Mouse (Mus musculus) stomach, embryonic 14.5 days (tissue): ENCODE measurements around the gene Catsper2. TPM values are rescaled to one million over a fixed set of nuclear protein-coding genes. Genes with fewer than 3 reads are reported as not detected.
A peak's percentile ranks its signal among the peaks of the same experiment; 100 is the strongest.

Experiments
- ATAC-seq: fragments of 200-750 bp; cut with Nextera tagmentation; 2 replicates; pipeline ENCODE4 v1.8.0; 2017; ENCODE audit warnings: low read depth, moderate TSS enrichment; ENCODE audit not compliant: insufficient number of reproducible peaks, insufficient read depth, low FRiP score
- H3K27ac ChIP-seq: fragments of 300-500 bp; sonication (generic); 2 replicates; pipeline ENCODE4 v1.5.1; 2014; ENCODE audit warnings: mild to moderate bottlenecking, low read length, moderate library complexity, mixed read lengths
- H3K27me3 ChIP-seq: fragments of 300-500 bp; sonication (generic); 2 replicates; pipeline ENCODE4 v1.6.1; 2014; ENCODE audit warnings: low read length, control low read depth, mixed read lengths; ENCODE audit not compliant: control insufficient read depth, insufficient read depth
- H3K36me3 ChIP-seq: fragments of 300-500 bp; sonication (generic); 2 replicates; pipeline ENCODE4 v1.6.1; 2014; ENCODE audit warnings: mild to moderate bottlenecking, control low read depth, low read length, moderate library complexity, mixed read lengths; ENCODE audit not compliant: control insufficient read depth, insufficient read depth
- H3K4me1 ChIP-seq: fragments of 300-500 bp; sonication (generic); 2 replicates; pipeline ENCODE4 v1.6.1; 2014; ENCODE audit warnings: low read length, control low read depth, mixed read lengths; ENCODE audit not compliant: control insufficient read depth, insufficient read depth
- H3K4me2 ChIP-seq: fragments of 300-500 bp; sonication (generic); replicated peaks from 2 replicates; pipeline ENCODE4 v1.6.1; 2014; ENCODE audit warnings: low read depth, low read length, control low read depth
- H3K4me3 ChIP-seq: fragments of 300-500 bp; sonication (generic); 2 replicates; pipeline ENCODE4 v1.5.1; 2014; ENCODE audit warnings: low read depth, low read length, control low read depth
- H3K9ac ChIP-seq: fragments of 300-500 bp; sonication (generic); replicated peaks from 2 replicates; pipeline ENCODE4 v1.6.1; 2014; ENCODE audit warnings: low read depth, mild to moderate bottlenecking, control low read depth, low read length, moderate library complexity, mixed read lengths
- H3K9me3 ChIP-seq: fragments of 300-500 bp; sonication (generic); 2 replicates; pipeline ENCODE4 v1.6.1; 2016; ENCODE audit warnings: low read depth, low read length, control low read depth; ENCODE audit not compliant: control insufficient read depth
- WGBS: fragments of 180-500 bp; shearing (Covaris S2); extraction: QIAGEN DNeasy Blood & Tissue Kit; methylation state at CpG from one replicate; pipeline ENCODE4 v1.1.7; 2014; 5-methylcytosine and 5-hydroxymethylcytosine counted together
- polyA plus RNA-seq: library from polyadenylated mRNA; unstranded; fragments of >200 nt; fragmentation: Nextera tagmentation; extraction: Ambion mirVana; gene quantifications from 2 replicates; pipeline ENCODE4 v1.2.1, GENCODE M21; 2014

Gene Catsper2
- polyA plus RNA-seq = 2.2 and 3.0 TPM in 2 replicates

- peak within 1 kb of the TSS; percentile 72 for H3K4me2 ChIP-seq
- H3K27me3 ChIP-seq = no peaks in the 10 kb centered on the region
- peak within 1 kb of the TSS; percentile 99 for H3K27ac ChIP-seq
- H3K36me3 ChIP-seq = peaks cover 19% of the 10 kb centered on the region
- WGBS = under 1% methylated on average over 64 of the region's 68 CpGs
- peak within 1 kb of the TSS; percentile 95 for H3K4me3 ChIP-seq
- no peaks in the 10 kb centered on the region for H3K9me3 ChIP-seq
- ATAC-seq = peak; percentile 99
- H3K9ac ChIP-seq = peak within 1 kb of the TSS; percentile 99
- peaks cover 21% of the 10 kb centered on the region for H3K4me1 ChIP-seq
Observed at GRCm38 (mm10) chr2:121413387-121414042, at the start of gene Catsper2, which contains the start of gene Pdia3. Gene Catsper2, minus strand, starts transcription at chr2:121413792. Gene Pdia3, plus strand, starts transcription at chr2:121413775.

DNA sequence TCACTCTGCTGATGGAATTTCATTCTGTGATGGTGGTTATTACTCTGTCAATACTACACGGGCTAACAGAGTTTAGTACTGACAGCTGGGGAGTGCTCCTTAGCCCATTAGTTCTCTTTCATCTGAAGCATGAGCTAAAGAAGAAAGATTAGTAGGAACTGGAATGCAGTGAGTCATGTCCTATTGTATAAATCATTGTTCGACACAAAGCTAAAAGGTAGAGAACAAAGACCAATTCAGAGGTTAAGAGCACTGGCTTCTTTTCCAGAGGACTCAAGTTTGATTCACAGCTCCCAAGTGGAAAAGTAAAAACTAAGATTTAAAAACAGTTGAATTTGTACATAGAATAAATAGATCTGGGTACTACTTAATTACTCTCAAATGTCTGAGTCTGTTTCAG, 46.5 kb upstream of the Catsper2 start:
- 42% methylated on average over 2 of the region's 2 CpGs for WGBS
- peaks cover 12% of the 10 kb centered on the region; the same call in 1 of the 2 replicates for H3K4me1 ChIP-seq
- H3K4me2 ChIP-seq = no peak overlapping the region
- no peaks in the 10 kb centered on the region for H3K27me3 ChIP-seq
- H3K9ac ChIP-seq = no peak overlapping the region
- no peaks in the 10 kb centered on the region for H3K9me3 ChIP-seq
- H3K27ac ChIP-seq = no peak overlapping the region
- no peak for ATAC-seq
- H3K4me3 ChIP-seq = no peak overlapping the region
- H3K36me3 ChIP-seq = no peaks in the 10 kb centered on the region; the same call in 1 of the 2 replicates

- peak within 1 kb of the TSS; percentile 47 for H3K4me2 ChIP-seq
- H3K36me3 ChIP-seq = peaks cover 14% of the 10 kb centered on the region
- H3K4me3 ChIP-seq = peak within 1 kb of the TSS; percentile 70
- H3K9ac ChIP-seq = peak within 1 kb of the TSS; percentile 41
- peaks cover 12% of the 10 kb centered on the region; the same call in 1 of the 2 replicates for H3K4me1 ChIP-seq
- ATAC-seq = peak; percentile 91
- H3K9me3 ChIP-seq = no peaks in the 10 kb centered on the region
- H3K27me3 ChIP-seq = no peaks in the 10 kb centered on the region
- WGBS = 4% methylated on average over 41 of the region's 41 CpGs
- H3K27ac ChIP-seq = peak within 1 kb of the TSS; percentile 76
Observed at GRCm38 (mm10) chr2:121456692-121457642, 43.4 kb upstream of the Catsper2 start, which contains the start of gene Serinc4. Gene Serinc4, minus strand, starts transcription at chr2:121456781.

- H3K9me3 ChIP-seq = no peaks in the 10 kb centered on the region
- H3K9ac ChIP-seq = no peak overlapping the region
- peaks cover 19% of the 10 kb centered on the region for H3K36me3 ChIP-seq
- 74% methylated on average over 5 of the region's 5 CpGs for WGBS
- no peak overlapping the region for H3K4me2 ChIP-seq
- H3K27ac ChIP-seq = no peak overlapping the region
- no peak overlapping the region for H3K4me3 ChIP-seq
- peaks cover 21% of the 10 kb centered on the region; the same call in 1 of the 2 replicates for H3K4me1 ChIP-seq
- H3K27me3 ChIP-seq = no peaks in the 10 kb centered on the region
- ATAC-seq = no peak
Observed at GRCm38 (mm10) chr2:121455534-121455933, 41.9 kb upstream of the Catsper2 start.

GRCm38 (mm10) chr2:121453917-121454316, 40.3 kb upstream of the Catsper2 start:
- no peak overlapping the region for H3K27ac ChIP-seq
- no peak overlapping the region for H3K4me2 ChIP-seq
- H3K9me3 ChIP-seq = no peaks in the 10 kb centered on the region
- H3K4me3 ChIP-seq = no peak overlapping the region
- H3K36me3 ChIP-seq = peaks cover 19% of the 10 kb centered on the region
- 86% methylated on average over 6 of the region's 6 CpGs for WGBS
- no peak overlapping the region for H3K9ac ChIP-seq
- peaks cover 25% of the 10 kb centered on the region; the same call in 1 of the 2 replicates for H3K4me1 ChIP-seq
- no peak for ATAC-seq
- H3K27me3 ChIP-seq = no peaks in the 10 kb centered on the region

DNA sequence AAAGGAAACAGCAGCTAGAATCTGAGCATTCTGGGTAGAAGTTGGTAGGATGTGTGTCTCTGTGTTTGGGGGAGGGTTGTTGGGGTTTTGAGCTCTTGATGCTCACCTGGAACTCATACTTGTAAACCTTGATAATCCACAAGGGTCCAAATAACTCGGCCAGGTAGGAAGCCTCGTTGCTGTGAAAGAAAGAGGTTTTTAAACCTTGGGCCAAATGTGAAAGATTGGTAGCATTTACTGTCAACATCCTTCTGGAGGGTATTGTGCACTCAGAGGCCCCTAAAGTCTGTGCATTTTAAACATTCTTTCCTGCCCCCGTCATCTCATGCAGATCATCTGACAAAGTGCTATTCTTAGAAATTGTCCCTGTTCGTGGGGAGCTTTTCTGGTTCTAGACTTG, 39.4 kb upstream of the Catsper2 start, which contains the start of gene Hypk:
Gene Hypk (plus strand): TSS at position 301 of the 400 bp plus-strand sequence.
- Histone ChIP-seq H3K9ac (no peak within 1 kb of the TSS), H3K9me3 (no peaks in the 10 kb centered on the region), H3K4me2 (no peak within 1 kb of the TSS), H3K4me3 (no peak within 1 kb of the TSS), H3K27me3 (no peaks in the 10 kb centered on the region), H3K27ac (no peak within 1 kb of the TSS), H3K4me1 (peaks cover 25% of the 10 kb centered on the region; the same call in 1 of the 2 replicates), H3K36me3 (peaks cover 19% of the 10 kb centered on the region)
- WGBS = 72% methylated on average over 4 of the region's 4 CpGs
- ATAC-seq = no peak

DNA sequence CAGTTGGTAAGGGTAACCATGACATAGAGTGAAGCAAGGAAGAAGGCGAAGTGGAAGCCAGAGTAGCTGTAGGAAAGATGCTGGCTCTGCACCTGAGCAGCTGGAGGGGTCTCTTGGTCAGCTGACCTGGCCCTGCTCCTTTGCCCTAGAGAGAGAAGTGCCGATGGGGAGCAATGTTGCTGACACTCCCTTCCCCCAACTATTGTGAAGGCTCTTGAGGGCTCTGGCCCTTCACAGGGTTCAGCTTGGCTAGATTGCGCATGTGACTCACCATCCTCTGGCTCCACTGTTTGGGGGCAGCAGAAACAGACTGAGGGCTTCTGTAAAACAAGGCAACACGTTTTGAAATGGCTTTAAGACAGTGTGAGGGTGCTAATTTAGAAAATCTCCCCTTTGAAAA, 38.8 kb upstream of the Catsper2 start:
- Histone ChIP-seq H3K4me1 (peaks cover 25% of the 10 kb centered on the region; the same call in 1 of the 2 replicates), H3K4me3 (no peak overlapping the region), H3K9me3 (no peaks in the 10 kb centered on the region), H3K27me3 (no peaks in the 10 kb centered on the region), H3K27ac (no peak overlapping the region), H3K4me2 (no peak overlapping the region), H3K9ac (no peak overlapping the region), H3K36me3 (peaks cover 19% of the 10 kb centered on the region)
- WGBS = 83% methylated on average over 4 of the region's 4 CpGs
- ATAC-seq = no peak

DNA sequence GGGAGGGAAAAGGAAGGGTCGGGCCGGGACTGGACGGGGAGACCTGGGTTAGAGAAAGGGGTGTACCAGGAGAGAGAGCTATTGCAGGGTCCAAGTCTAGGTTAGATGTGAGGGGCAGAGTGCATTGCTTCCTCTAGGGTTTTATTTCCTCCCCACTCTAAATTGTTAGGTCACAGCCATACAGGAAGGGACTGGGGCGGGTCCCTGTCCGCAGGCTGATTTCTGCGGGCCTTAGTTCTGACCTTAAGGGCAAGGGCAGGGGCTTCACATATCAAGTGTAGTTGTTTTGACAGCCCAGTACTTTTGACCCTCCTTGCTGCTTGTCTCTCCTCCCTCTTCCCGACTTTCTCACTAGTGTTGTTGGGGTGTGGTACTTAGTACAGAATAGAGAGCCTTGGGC, 36.5 kb upstream of the Catsper2 start:
- peak overlapping the region; percentile 91 for H3K4me2 ChIP-seq
- peak overlapping the region; percentile 92 for H3K4me3 ChIP-seq
- H3K4me1 ChIP-seq = peaks cover 17% of the 10 kb centered on the region; the same call in 1 of the 2 replicates
- no peaks in the 10 kb centered on the region for H3K9me3 ChIP-seq
- H3K27ac ChIP-seq = peak overlapping the region; percentile 96; the same call in 1 of the 2 replicates
- peak overlapping the region; percentile 96 for H3K9ac ChIP-seq
- H3K36me3 ChIP-seq = peaks cover 19% of the 10 kb centered on the region
- WGBS = under 1% methylated on average over 7 of the region's 7 CpGs
- no peak for ATAC-seq
- H3K27me3 ChIP-seq = no peaks in the 10 kb centered on the region
